Mouse (Mus musculus): ENCODE data around the gene Fam169b. TPM values are rescaled to one million over a fixed set of nuclear protein-coding genes. Genes with fewer than 3 reads are reported as not detected.
"Not testable (repeated sequence)": the region's sequence is repeated elsewhere in the genome, so short reads cannot be mapped to it uniquely, and the experiment has no call there.

Gene Fam169b
- polyA plus RNA-seq, 1 experiment, result 1.8 TPM

DNA sequence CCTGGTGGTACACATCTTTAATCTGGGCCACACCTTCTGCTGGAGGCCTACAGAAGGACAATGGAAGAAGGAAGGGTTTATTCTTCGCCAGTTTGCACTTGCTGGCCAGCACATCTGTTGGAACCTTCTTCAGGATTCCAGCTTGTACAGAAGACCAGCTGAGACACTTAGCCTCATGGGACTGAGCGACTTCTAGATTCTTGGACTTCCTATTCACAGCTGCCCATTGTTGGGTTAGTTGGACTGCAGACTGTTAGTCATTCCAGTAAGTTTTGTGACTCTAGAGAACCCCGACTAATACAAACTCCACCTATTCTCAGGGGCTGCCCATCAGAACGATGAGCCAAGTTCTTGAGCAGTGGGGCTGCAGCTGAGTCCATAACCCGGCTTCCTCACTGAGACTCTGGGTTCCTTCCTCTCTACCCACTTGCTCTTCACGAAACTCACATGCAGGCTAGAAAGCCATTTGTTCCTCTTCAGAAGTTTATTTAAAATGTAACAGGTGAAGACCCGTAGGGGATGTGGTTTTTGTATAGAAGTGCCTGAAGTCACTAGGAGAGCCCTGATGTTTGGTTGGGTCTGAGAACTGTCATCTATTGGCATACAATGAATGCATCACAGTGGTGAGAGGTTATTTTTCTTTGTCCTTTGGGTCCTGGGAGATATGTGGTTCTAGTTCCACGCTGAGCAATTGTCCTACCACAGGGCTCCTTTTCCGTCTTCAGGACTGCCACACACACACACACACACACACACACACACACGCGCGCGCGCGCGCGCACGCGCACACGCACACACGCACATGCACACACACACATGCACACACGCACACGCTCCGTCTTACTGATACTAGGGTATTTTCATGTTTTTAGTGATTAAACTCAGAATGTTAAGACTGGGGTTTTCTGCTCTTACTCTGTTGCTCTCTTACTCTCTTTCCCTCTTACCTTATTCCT, 13.2 kb downstream of the Fam169b start:
- no peak for DNase-seq (ENCODE audit: low read depth)

DNA sequence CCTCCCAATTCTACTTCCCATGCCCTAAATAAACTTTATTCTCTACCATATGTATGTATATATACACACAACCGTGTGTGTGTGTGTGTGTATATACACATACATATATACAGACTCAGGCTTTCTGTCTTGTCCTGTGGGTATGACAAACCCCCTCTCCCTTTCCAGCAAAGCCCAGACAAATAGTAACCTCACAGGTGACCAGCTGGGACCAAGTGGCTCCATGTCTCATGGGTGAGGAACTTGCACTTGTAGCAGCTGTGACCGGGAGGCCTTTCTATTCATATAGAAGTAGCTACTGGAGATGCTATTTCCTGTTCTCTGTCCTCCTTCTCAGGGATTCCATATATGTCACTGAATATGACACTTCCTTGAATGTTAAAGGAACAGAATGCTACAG, 13.9 kb downstream of the Fam169b start:
- DNase-seq (ENCODE audit: low read depth), result no peak

DNA sequence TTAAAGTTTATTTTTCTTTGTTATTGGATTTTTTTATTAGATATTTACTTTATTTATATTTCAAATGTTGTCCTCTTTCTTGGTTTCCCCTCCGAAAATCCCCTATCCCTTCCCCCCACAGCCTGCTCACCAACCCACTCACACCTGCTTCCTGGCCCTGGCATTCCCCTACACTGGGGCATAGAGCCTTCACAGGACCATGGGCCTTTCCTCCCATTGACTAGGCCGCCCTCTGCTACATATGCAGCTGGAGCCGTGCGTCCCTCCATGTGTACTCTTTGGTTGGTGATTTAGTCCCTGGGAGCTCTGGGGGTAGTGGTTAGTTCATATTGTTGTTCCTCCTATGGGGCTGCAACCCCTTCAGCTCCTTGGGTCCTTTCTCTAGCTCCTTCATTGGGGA, 14.4 kb downstream of the Fam169b start:
- DNase-seq (ENCODE audit: low read depth), result not testable (repeated sequence)

- DNase-seq (ENCODE audit: low read depth), result no peak
Measured at GRCm38 (mm10) chr7:68289081-68289480, 15.4 kb downstream of the Fam169b start.

DNA sequence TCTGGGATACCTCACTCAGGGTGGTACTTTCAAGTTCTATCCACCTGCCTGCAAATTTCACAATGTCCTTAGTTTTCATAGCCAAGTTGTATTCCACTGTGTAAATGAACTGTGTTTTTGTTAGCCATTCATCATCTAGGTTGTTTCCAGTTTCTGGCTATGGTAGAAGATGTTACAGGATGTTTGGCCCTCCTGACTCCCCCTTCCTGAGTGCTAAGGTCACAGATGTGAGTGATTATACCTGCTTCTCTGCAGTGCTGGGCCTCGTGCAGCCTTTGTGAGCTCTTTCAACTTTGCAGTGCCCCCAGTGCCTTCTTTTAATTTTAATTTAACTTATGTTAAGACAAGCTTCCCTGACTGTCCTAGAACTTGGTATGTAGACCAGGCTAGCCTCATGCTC, 18.0 kb downstream of the Fam169b start:
- no peak for DNase-seq (ENCODE audit: low read depth)

GRCm38 (mm10) chr7:68293997-68294789, 20.6 kb downstream of the Fam169b start:
- no peak for DNase-seq (ENCODE audit: low read depth)

GRCm38 (mm10) chr7:68296487-68296886, 22.8 kb downstream of the Fam169b start:
- no peak for DNase-seq (ENCODE audit: low read depth)

- no peak for DNase-seq (ENCODE audit: low read depth)
Measured at GRCm38 (mm10) chr7:68298381-68299076, 24.9 kb downstream of the Fam169b start.

DNA sequence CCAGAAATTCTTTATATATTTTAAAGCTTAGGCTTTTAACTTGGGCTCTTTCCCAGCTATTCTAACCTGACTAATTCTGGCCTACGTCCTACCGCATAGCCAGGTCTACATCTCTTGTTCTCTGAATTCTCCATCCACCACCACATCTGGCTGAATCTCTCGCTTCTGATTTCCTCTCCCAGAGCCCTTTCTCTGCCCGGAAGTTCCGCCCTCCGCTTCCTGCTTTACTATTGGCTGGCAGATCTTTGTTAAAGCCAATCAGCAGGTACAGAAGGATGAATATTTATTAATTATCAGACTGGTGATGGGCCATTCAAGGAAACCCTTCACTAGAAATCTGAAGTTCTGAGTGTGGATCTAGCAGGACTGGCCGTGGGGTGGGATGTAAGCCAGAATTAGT, 27.5 kb downstream of the Fam169b start:
- DNase-seq (ENCODE audit: low read depth), result no peak

GRCm38 (mm10) chr7:68302586-68303433, 29.2 kb downstream of the Fam169b start:
- no peak for DNase-seq (ENCODE audit: low read depth)

DNA sequence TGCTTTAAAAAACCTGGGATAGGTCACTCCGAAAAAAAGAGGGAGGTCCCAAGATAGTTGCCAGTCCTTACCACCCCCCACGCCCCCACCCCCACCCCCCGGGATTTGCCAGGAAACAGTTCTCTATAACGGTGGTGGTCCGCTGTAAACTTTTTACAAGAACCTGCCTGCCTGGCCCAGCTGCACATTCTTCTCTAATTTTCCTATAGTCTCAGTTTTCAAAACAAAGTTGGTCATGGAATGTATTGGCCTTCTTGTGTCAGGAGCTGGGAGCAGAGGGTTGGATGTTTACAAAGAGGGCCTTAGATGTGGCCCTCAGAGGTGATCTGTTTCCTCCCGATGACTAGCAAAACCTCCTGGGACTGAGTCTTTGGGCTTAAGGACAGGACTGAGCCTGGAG, 30.0 kb downstream of the Fam169b start:
- DNase-seq (ENCODE audit: low read depth), result no peak

DNA sequence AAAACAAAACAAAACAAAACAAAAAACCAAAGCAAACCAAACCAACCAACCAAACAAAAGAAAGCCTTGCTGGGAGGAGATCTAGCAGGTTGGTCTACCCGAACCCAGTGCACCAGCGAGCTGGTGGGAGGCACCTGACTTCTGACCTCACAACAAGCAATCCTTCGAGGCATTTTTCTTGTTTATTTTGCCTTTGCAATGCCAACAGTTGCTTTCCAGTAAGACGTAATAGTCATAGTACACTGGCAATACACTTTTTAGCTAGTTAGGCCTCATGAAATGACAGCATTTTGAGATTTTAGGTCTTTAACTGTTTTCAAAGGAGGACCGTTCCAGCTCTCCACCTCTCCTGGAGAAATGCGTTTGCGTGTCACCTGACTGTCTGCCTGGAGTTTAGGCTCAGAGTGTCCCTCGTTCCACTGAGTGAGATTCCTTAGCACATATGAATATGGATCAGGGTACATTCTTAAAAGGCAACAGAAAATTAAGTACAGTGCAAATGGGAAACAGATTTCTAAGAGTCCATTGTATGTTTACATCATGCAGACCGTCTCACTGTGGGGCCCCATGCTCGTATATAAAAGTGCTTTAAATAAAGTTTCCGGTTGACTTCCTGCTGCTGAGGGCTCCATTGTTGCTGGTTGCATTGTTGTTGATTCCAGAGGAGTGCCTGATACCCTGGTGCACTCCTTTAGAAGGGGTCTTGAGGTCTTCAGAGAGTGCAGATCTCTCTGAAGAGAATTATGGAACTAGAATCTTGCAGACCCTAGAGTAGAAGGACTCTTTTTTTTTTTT, 32.3 kb downstream of the Fam169b start:
- no peak for DNase-seq (ENCODE audit: low read depth)

- no peak for DNase-seq (ENCODE audit: low read depth)
Measured at GRCm38 (mm10) chr7:68306756-68307155, 33.1 kb downstream of the Fam169b start.

- no peak for DNase-seq (ENCODE audit: low read depth)
Measured at GRCm38 (mm10) chr7:68311469-68311868, 37.8 kb downstream of the Fam169b start.

GRCm38 (mm10) chr7:68312395-68312794, 38.8 kb downstream of the Fam169b start:
- no peak for DNase-seq (ENCODE audit: low read depth)

DNA sequence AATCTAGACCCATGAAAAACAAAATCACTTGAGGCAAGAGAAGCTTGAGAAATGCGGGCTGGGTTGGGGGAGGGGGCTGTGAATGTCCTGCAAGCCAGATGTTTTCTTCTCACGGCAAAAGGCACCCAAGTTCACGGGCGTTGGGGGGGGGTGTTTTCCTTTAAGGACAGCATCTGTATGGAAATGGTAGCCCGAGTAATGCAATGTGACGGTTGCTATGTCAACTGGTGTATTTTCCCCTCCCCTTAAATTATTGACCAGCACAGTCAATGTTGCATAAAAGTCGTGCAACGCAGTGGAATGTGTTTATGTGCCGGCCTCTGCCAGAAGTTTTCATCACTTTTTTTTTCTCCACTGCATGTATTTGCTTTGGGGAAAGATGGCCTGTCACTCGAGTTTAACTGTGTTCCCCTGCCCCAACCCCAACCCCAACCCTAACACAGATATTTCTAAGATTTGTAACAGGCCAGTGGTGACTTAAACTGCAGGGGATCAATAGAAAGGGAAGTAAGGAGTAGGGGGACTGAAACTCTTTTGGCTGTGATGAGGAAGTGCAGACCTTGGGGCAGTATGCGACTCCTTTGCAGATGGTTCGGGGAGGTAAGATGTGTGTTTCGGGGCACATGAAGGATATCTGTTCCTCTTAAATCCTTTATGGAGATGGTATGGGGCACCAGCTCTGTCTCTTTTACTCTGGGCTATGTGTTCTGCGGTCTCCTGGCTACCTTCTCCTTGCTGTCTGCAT, 39.6 kb downstream of the Fam169b start:
- no peak for DNase-seq (ENCODE audit: low read depth)

- no peak for DNase-seq (ENCODE audit: low read depth)
Measured at GRCm38 (mm10) chr7:68314286-68314685, 40.6 kb downstream of the Fam169b start.

GRCm38 (mm10) chr7:68315068-68315467, 41.4 kb downstream of the Fam169b start:
- DNase-seq (ENCODE audit: low read depth), result no peak

DNA sequence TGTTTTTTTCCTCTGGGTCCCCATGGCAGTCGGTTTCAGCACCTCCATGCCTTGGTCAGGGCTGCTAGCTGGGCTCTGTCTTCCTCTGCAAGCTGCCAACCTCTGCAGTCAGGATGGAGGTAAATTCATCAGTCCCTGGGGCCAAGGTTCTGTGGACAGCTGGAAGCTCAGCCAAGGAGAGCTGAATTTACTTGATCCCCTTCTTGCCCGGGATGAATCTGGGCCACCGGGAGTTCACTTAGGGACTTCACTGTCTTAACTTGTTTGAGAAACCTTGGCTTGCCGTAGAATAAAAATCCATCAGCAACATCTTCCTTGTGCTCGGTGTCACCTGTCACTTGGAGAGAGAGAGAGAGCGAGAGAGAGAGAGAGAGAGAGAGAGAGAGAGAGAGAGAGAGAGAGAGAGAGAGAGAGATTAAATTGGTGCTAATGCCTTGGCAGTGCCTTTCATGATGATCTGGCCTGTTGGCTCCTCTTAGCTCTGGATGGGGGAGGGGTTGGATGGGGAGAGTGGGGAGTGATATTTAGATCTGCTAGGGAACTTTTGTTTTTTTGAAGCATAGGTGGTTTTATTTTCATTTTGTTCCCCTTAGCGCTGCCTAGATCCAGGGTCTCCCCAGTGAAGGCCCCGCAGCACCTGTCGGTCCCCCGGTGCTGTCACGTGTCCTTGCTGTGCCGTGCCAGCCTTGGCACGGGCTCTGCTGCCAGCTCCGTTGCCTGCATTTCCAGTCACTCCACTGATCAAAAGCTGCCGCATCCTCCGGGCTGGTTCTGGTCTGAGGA, 44.6 kb downstream of the Fam169b start:
- DNase-seq (ENCODE audit: low read depth), result no peak

Measured in gonadal fat pad, adult 2 months (tissue).